Mouse (Mus musculus): ENCODE data around the gene Ddx6.
"Not testable (repeated sequence)": the region's sequence is repeated elsewhere in the genome, so short reads cannot be mapped to it uniquely, and the experiment has no call there.

Ddx6 gene

GRCm38 (mm10) chr9:44604779-44605615, at the start of gene Ddx6:
TSS of gene Ddx6 (plus strand) at chr9:44604892.
- in situ Hi-C loops (cut with MboI), result no loop called here

- in situ Hi-C loops (cut with MboI), result no loop called here
These were observed 43.1 kb upstream of the Ddx6 start, which contains the start of gene Cxcr5 for GRCm38 (mm10) chr9:44561597-44561996. TSS of gene Cxcr5 (minus strand) at chr9:44561877.

- in situ Hi-C loops (cut with MboI), result no loop called here
These were observed 41.8 kb upstream of the Ddx6 start for GRCm38 (mm10) chr9:44562936-44563335.

GRCm38 (mm10) chr9:44565367-44565766, 39.3 kb upstream of the Ddx6 start:
- in situ Hi-C loops (cut with MboI), result no loop called here

- in situ Hi-C loops (cut with MboI), result no loop called here
These were observed 37.2 kb upstream of the Ddx6 start for GRCm38 (mm10) chr9:44567338-44568082.

- in situ Hi-C loops (cut with MboI), result no loop called here
These were observed 36.6 kb upstream of the Ddx6 start for GRCm38 (mm10) chr9:44568083-44568455.

- in situ Hi-C loops (cut with MboI), result loop anchor here (5.0 kb wide), 1 partner anchor 49 kb away; no protein-coding TSS in a partner anchor
These were observed 33.7 kb upstream of the Ddx6 start for GRCm38 (mm10) chr9:44570939-44571382.

- in situ Hi-C loops (cut with MboI), result loop anchor here (5.0 kb wide), 1 partner anchor 51 kb away; no protein-coding TSS in a partner anchor
These were observed 31.4 kb upstream of the Ddx6 start for GRCm38 (mm10) chr9:44573306-44573705.

GRCm38 (mm10) chr9:44575095-44575494, 29.6 kb upstream of the Ddx6 start:
- in situ Hi-C loops (cut with MboI), result no loop called here

GRCm38 (mm10) chr9:44576046-44576445, 28.6 kb upstream of the Ddx6 start:
- in situ Hi-C loops (cut with MboI), result not testable (repeated sequence)

- in situ Hi-C loops (cut with MboI), result no loop called here
These were observed 25.3 kb upstream of the Ddx6 start for GRCm38 (mm10) chr9:44579392-44579791.

GRCm38 (mm10) chr9:44580085-44580484, 24.6 kb upstream of the Ddx6 start:
- in situ Hi-C loops (cut with MboI), result no loop called here

GRCm38 (mm10) chr9:44581423-44581822, 23.3 kb upstream of the Ddx6 start:
- in situ Hi-C loops (cut with MboI), result no loop called here

GRCm38 (mm10) chr9:44582390-44582789, 22.3 kb upstream of the Ddx6 start:
- in situ Hi-C loops (cut with MboI), result no loop called here

- in situ Hi-C loops (cut with MboI), result no loop called here
These were observed 17.9 kb upstream of the Ddx6 start for GRCm38 (mm10) chr9:44586640-44587261.

- in situ Hi-C loops (cut with MboI), result no loop called here
These were observed 17.2 kb upstream of the Ddx6 start for GRCm38 (mm10) chr9:44587262-44588160.

- in situ Hi-C loops (cut with MboI), result no loop called here
These were observed 16.1 kb upstream of the Ddx6 start for GRCm38 (mm10) chr9:44588605-44589004.

GRCm38 (mm10) chr9:44589095-44589494, 15.6 kb upstream of the Ddx6 start:
- in situ Hi-C loops (cut with MboI), result no loop called here

GRCm38 (mm10) chr9:44590969-44591368, 13.7 kb upstream of the Ddx6 start:
- in situ Hi-C loops (cut with MboI), result no loop called here

- in situ Hi-C loops (cut with MboI), result no loop called here
These were observed 13.0 kb upstream of the Ddx6 start for GRCm38 (mm10) chr9:44591595-44592188.

GRCm38 (mm10) chr9:44593221-44593620, 11.5 kb upstream of the Ddx6 start:
- in situ Hi-C loops (cut with MboI), result no loop called here

Measured in mature B cell (primary cell).